Mouse (Mus musculus): Measurements from ENCODE around the gene R3hdm4. TPM values are rescaled to one million over a fixed set of nuclear protein-coding genes. Genes with fewer than 3 reads are reported as not detected.
"Not testable (repeated sequence)": the region's sequence is repeated elsewhere in the genome, so short reads cannot be mapped to it uniquely, and the experiment has no call there.

The R3hdm4 gene
- total RNA-seq (2021), result 100 to 1,000 TPM; 103 to 113 TPM
- long read RNA-seq, experiment 1, transcript R3hdm4-201 (8 exons, 1,898 nt), result major isoform, 143 of 183 reads
- long read RNA-seq, experiment 1, partial matches to known transcripts, result 9 of 183 reads
- long read RNA-seq, experiment 1, other reads (novel, unspliced or antisense), result 31 of 183 reads
- long read RNA-seq, experiment 2, transcript R3hdm4-201 (8 exons, 1,898 nt), result major isoform, 173 of 206 reads
- long read RNA-seq, experiment 2, partial matches to known transcripts, result 10 of 206 reads
- long read RNA-seq, experiment 2, other reads (novel, unspliced or antisense), result 23 of 206 reads

DNA sequence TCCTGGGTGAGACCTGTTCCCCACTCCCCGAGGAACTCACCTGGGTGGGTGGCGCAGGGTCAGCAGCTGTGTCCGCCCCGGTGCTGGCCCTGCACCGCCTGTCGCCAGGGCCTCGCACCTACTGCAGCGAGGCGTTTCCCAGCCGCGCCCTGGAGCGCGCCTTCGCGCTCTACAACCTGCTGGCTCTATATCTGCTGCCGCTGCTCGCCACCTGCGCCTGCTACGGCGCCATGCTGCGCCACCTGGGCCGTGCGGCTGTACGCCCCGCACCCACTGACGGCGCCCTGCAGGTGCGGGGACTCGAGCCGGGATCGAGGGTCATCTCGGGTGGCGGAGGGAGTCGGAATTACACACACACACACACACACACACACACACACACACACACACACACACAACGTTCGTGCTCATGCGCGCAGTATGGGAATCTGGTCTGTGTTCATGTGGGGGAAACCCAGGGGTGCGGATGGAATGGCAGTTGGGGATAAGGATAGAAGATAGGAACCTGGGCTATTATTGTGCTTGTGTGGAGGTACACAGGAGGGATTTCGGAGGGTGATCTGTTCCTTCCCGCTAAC lies at the start of gene R3hdm4:
TSS of gene R3hdm4 (minus strand) at position 251 of the 578 bp plus-strand sequence.
- DNase-seq, result no peak

GRCm38 (mm10) chr10:79970415-79971182 lies 49.6 kb upstream of the R3hdm4 start, which contains the start of gene Grin3b:
Gene Grin3b, plus strand, starts transcription at chr10:79970715.
- no peak for DNase-seq

DNA sequence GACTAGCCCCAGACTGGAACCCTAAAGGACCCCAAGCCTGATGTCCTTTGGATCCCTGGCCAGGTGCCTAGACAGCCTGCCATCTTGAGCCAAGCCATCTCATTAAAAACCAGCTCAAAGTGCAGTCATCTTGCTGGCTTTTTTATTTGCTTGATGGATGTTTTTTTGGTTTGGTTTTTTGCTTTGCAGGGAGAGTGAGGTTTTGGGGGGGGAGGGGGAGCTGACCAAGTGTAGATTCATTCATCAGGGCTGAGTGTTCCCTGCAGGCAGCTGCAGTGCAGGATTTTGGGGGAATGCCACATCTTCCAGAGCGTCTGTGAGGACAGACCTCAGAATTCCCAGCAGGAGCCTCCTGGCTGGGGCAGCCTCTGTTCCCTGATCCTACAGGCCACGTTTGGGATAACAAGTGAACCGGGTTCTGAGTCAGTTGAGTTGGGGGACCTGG lies 48.1 kb upstream of the R3hdm4 start:
- no peak for DNase-seq

- no peak for DNase-seq
These were observed 47.2 kb upstream of the R3hdm4 start for GRCm38 (mm10) chr10:79968181-79968580.

- no peak for DNase-seq
These were observed 45.9 kb upstream of the R3hdm4 start for GRCm38 (mm10) chr10:79966886-79967400.

DNA sequence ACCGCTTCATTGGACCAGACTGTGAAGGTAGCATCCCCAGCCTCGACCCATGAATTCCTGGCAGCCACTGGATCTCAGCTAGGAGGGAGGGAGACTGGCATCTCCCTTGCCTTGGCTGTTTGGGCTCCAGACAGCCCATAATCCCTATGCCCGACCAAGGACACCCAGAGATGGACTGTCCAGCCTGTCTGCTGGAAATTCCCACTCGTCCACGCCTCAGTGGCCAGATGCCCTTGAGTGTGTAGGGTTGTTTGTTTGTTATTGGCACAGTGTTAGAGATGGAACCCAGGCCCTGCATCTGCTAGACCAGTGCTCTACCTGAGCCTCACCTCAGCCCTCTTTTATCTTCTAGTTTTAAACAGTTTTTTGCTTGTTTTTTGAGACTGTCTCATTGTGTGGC lies 44.3 kb upstream of the R3hdm4 start:
- no peak for DNase-seq

GRCm38 (mm10) chr10:79964727-79965126 lies 43.7 kb upstream of the R3hdm4 start:
- DNase-seq, result no peak

DNA sequence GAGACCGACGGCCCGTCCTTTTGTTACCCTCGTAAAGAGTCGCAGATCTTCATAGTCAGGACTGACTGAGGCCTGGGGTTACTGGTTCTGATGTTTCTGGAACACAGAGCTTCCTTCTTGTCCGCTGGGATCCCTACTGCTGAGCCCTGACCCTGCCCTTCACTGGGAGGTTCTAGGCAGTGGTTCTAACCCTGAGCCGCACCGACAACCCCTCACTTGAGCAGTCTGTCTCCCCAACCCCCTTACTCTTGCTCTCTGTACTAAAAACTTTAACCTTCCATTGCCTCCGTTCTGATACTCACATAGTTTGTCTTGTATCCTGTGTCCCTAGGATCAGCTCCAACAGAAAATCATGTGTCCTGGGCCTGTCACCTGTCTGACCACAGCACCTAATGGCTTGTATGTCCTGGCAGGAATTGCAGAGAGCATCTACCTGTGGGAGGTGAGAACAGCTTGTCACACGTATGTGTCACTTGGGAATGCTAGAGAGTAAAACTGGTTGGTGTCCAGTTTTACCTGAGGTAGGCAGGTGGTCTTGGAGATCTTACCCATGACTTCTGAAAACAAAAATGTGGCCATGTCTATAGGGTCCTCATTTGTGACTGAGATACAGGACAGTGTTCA lies 39.8 kb upstream of the R3hdm4 start:
- no peak for DNase-seq

DNA sequence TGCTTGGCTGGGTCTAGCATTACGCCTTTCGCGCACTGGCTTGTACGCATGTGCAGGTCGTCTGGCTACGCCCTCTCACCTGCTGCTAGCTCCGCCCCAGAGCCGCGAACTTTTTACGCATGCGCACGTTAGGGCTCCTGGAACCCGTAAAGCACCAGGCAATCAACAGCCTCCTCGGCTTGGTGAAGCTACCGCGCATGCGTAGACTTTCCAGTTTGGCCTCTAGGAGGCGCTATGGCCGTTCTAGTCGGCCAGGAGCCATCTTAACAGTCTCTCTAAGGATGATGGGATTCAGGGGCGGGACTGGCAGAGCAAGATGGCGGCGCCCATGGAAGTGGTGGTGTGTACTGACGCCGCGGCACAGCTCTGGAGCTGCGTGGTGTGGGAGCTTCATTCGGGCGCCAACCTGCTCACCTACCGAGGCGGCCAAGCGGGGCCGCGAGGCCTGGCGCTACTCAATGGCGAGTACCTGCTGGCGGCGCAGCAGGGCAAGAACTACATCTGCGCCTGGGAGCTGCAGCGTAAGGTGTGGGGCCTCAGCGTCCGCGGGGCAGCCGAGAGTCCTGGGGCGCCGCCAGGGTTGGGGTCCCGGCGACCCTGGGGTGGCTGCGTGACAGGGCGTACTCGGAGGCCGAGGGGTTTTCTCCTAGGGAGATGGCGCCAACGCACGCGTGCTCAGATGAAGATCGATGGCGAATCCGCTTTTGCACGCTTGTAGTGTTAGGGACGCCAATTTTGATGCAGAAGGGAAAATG lies 39.0 kb upstream of the R3hdm4 start, which contains the start of gene Wdr18:
TSS of gene Wdr18 (plus strand) at position 306 of the 755 bp plus-strand sequence.
- DNase-seq, result peak; percentile 99

DNA sequence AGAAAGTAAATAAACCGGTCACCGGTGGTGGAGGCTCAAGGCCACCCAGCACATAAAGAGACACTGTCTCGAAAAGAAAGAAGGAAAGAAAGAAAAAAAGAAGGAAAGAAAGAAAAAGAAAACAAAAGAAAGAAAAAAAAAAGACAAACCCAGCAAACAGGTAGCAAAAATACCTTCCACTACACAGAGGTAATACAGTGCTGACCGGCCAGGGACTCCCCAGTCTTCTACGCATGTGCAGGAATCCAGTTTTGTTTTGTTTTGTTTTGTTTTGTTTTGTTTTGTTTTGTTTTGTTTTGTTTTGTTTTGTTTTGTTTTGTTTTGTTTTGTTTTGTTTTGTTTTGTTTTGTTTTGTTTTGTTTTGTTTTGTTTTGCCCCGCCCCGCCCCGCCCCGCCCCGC lies 38.4 kb upstream of the R3hdm4 start:
- DNase-seq, result not testable (repeated sequence)

DNA sequence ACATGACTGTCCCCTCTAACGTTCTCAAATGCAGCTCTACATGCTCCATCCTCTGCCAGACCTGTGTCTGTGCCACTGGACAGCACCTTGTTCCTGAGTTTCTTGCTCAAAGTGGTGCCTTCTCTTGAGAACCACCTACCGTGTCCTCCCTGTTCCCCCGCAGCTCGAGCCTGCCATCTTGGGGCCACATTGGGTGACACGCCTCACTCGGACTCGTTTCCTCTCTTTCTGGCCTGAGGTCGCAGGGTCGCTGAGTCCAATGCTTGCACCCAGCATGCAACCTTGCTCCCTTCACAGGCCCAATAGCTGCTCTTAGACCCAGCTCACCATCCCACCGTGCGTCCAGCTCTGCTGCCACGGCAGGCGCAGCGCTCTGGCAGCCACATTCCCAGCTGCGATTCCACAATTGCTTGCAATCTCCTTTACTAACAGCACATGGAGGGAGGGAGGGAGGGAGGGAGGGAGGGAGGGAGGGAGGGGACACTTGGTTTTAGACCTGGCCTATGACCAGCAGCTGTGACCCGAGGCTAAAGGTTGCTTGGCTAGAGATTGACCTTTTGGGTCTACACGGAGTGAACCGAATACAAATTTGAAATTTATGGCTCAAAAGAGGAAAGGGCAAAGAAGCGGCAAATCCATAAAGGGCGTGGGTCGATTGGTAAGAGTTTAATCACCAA lies 37.3 kb upstream of the R3hdm4 start:
- DNase-seq, result peak; percentile 69

GRCm38 (mm10) chr10:79956643-79957154 lies 35.7 kb upstream of the R3hdm4 start:
- no peak for DNase-seq

DNA sequence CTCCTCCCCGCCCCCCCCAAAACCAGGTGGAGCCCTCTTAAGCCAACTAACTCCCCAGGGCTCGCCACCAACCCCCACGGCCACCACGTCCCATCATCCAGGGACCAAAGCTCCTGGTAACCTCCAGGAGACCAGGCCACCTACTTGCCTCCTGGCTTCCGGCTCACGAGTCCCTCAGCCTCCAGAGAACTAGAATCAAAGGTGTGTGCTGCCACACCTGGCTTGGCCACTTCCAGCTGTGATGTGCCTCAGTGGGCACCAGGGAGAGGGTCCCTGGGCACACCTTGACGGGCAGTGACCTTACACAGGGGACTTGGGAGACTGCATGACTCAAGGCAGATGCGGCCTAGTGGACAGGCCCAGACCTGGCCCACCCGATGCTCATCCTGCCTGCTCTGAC lies 34.7 kb upstream of the R3hdm4 start:
- no peak for DNase-seq

GRCm38 (mm10) chr10:79953946-79954345 lies 32.9 kb upstream of the R3hdm4 start:
- no peak for DNase-seq

DNA sequence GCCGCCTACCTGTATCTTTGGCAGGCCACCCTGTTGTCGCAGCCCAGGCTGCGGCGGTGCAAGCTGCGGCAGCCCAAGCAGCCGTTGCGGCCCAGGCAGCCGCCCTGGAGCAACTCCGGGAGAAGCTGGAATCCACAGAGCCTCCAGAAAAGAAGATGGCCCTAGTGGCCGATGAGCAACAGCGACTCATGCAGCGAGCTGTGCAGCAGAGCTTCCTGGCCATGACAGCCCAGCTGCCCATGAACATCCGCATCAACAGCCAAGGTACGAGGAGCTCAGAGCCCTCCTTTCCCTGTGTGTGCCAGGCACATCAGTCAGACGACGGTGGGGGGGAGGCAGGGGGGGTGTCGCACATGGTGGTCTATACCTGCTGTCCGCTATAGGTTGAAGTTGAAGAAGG lies 29.7 kb upstream of the R3hdm4 start:
- DNase-seq, result no peak

- DNase-seq, result no peak
These were observed 28.9 kb upstream of the R3hdm4 start for GRCm38 (mm10) chr10:79949873-79950272.

- DNase-seq, result no peak
These were observed 26.5 kb upstream of the R3hdm4 start for GRCm38 (mm10) chr10:79947502-79947901.

GRCm38 (mm10) chr10:79946752-79947322 lies 25.8 kb upstream of the R3hdm4 start:
- no peak for DNase-seq

DNA sequence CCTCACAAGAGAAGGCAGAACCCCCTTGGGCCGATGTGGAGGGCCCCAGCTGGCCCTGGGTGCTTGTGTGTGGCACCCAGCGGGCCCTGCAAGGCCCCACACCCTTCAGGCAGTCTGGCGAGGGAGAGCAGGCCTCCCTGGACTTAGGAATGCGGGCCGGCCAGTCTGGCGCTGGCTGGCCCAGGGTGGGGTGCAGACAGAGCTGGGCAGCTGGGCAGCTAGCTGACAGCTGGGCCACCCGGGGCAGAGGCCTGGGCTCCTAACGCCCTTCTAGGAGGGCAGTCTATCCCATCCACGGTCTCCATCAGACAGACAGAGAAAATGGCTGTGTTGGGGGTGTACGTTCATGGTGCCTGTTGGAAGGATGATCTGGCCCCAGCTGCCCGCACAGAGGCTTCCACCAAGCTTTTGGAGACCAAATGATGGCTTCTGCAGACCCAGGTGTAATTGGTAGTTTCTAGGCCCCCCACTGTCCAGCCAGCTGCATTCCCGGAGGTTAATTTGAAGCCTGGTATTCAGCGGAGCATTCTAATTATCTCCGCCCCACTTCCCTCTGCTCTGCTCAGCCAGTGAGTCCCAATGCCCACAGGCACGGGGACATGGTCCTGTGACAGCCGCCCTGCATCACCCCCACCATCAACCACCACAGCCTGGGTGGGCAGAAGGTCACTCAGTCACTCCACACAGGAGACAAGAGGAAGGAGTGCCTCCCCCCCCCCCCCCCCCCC lies 24.7 kb upstream of the R3hdm4 start:
- no peak for DNase-seq

DNA sequence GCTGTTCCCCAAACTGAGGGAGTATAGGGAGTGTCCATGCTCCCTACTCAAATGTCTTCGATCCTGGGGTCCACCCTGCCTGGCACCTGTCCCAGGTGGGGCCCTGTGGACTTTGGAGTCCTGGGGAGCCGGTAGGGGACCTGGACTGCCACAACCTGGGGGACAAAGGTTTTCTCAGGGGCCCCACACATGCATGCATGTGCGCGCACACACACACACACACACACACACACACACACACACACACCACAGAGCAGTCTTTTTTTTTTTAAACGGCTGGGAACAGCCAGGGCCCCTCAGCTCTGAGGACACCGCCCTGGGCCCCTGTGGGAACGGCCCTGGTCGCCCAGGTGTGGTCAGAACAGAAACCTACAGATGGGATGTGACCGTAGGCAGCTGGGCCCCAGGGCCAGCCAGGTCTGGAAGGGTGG lies 22.5 kb upstream of the R3hdm4 start:
- DNase-seq, result no peak

All from gastrocnemius, postnatal 25 days (tissue).